Mouse (Mus musculus) MEL (cell line): ENCODE measurements at regions not wholly inside any gene's neighbourhood (a gene's known extent, or its start where the extent isn't known, plus 50 kb on each side); places are given as distances from the start of the nearest gene placed in this dataset.

ENCODE experiments used
- DNase-seq: peaks from one replicate; pipeline ENCODE4 v3.0.0; 2011; ENCODE audit warnings: low read depth, low spot score
- H3K27ac ChIP-seq: 2 replicates; pipeline ENCODE4 v1.5.1; 2012; ENCODE audit warnings: low read depth, mild to moderate bottlenecking, control low read depth, low read length, moderate library complexity; ENCODE audit not compliant: control insufficient read depth
- H3K27me3 ChIP-seq, 2 experiments: fragments of 150-350 bp in 1 of 2; sonication (generic) in 1 of 2; 2 replicates each; pipeline ENCODE4 v1.6.1; 2012; ENCODE audit warnings: low read length in 2 of 2, mild to moderate bottlenecking in 2 of 2, improper control_type of control experiment in 1 of 2, moderate library complexity in 1 of 2; ENCODE audit not compliant: insufficient read depth in 2 of 2, control insufficient read depth in 1 of 2
- H3K36me3 ChIP-seq, 2 experiments: 2 replicates each; pipeline ENCODE4 v1.6.1; 2012 to 2014; ENCODE audit warnings: low read length in 2 of 2, improper control_type of control experiment in 1 of 2, inconsistent platforms in 1 of 2, mild to moderate bottlenecking in 1 of 2; ENCODE audit not compliant: insufficient read depth in 2 of 2, control insufficient read depth in 1 of 2
- H3K4me1 ChIP-seq, 2 experiments: fragments of 150-350 bp in 1 of 2; sonication (generic) in 1 of 2; 2 replicates each; pipeline ENCODE4 v1.6.1; 2012; ENCODE audit warnings: low read length in 2 of 2, improper control_type of control experiment in 1 of 2, mild to moderate bottlenecking in 1 of 2; ENCODE audit not compliant: insufficient read depth in 2 of 2, control insufficient read depth in 1 of 2
- H3K4me3 ChIP-seq, 2 experiments: fragments of 150-350 bp in 1 of 2; sonication (generic) in 1 of 2; 2 replicates each; pipeline ENCODE4 v1.5.1; 2012; ENCODE audit warnings: low read depth in 2 of 2, low read length in 2 of 2, mild to moderate bottlenecking in 2 of 2, moderate library complexity in 2 of 2, control low read depth in 1 of 2, improper control_type of control experiment in 1 of 2; ENCODE audit not compliant: control insufficient read depth in 1 of 2, insufficient read depth in 1 of 2
- H3K79me2 ChIP-seq: 2 replicates; pipeline ENCODE4 v1.6.1; 2012; ENCODE audit warnings: mild to moderate bottlenecking, low read length, moderate library complexity; ENCODE audit not compliant: control insufficient read depth, poor library complexity, insufficient read depth
- H3K9ac ChIP-seq: 2 replicates; pipeline ENCODE4 v1.6.1; 2012; ENCODE audit warnings: low read depth, mild to moderate bottlenecking, control low read depth, low read length, moderate library complexity; ENCODE audit not compliant: control insufficient read depth, poor library complexity, severe bottlenecking
- H3K9me3 ChIP-seq: fragments of 150-350 bp; sonication (generic); replicated peaks from 2 replicates; pipeline ENCODE4 v1.6.1; 2012; ENCODE audit warnings: mild to moderate bottlenecking, low read length, improper control_type of control experiment, moderate library complexity; ENCODE audit not compliant: insufficient read depth
- BHLHE40 ChIP-seq: IDR thresholded peaks from 2 replicates; pipeline ENCODE4 v1.6.1; 2012; ENCODE audit warnings: low read depth, mild to moderate bottlenecking, inconsistent platforms, low read length, improper control_type of control experiment, borderline replicate concordance
- EP300 ChIP-seq, 2 experiments: IDR thresholded peaks; 2 replicates each; pipeline ENCODE4 v1.6.1; 2011; ENCODE audit warnings: improper control_type of control experiment in 2 of 2, low read length in 2 of 2, low read depth in 1 of 2, mild to moderate bottlenecking in 1 of 2
- GABPA ChIP-seq: IDR thresholded peaks from 2 replicates; pipeline ENCODE4 v1.6.1; 2012; ENCODE audit warnings: low read depth, mild to moderate bottlenecking, inconsistent platforms, low read length, improper control_type of control experiment, moderate library complexity
- JUND ChIP-seq: IDR thresholded peaks from 2 replicates; pipeline ENCODE4 v1.6.1; 2011; ENCODE audit warnings: low read depth, mild to moderate bottlenecking, improper control_type of control experiment, low read length
- KAT2A ChIP-seq: conservative IDR thresholded peaks from 2 replicates; pipeline ENCODE4 v1.6.1; 2012; ENCODE audit warnings: low read depth, low read length, improper control_type of control experiment, inconsistent platforms
- MAFK ChIP-seq: IDR thresholded peaks from 2 replicates; pipeline ENCODE4 v1.6.1; 2011; ENCODE audit warnings: low read depth, mild to moderate bottlenecking, low read length, improper control_type of control experiment, borderline replicate concordance
- MAX ChIP-seq: IDR thresholded peaks from 2 replicates; pipeline ENCODE4 v1.6.1; 2011; ENCODE audit warnings: low read length, improper control_type of control experiment
- MAZ ChIP-seq: IDR thresholded peaks from 2 replicates; pipeline ENCODE4 v1.6.1; 2012; ENCODE audit warnings: low read depth, mild to moderate bottlenecking, inconsistent platforms, low read length, improper control_type of control experiment
- MEF2A ChIP-seq: IDR thresholded peaks from 2 replicates; pipeline ENCODE4 v1.6.1; 2014; ENCODE audit warnings: low read depth, mild to moderate bottlenecking, inconsistent platforms, low read length, improper control_type of control experiment; ENCODE audit not compliant: poor library complexity, insufficient replicate concordance, severe bottlenecking; ENCODE audit errors: extremely low read depth
- MYB ChIP-seq: IDR thresholded peaks from 2 replicates; pipeline ENCODE4 v1.6.1; 2011; ENCODE audit warnings: mild to moderate bottlenecking, low read depth, low read length, improper control_type of control experiment
- MYC ChIP-seq: IDR thresholded peaks from 2 replicates; pipeline ENCODE4 v1.6.1; 2011; ENCODE audit warnings: low read depth, mild to moderate bottlenecking, low read length, improper control_type of control experiment, moderate library complexity
- NELFE ChIP-seq: IDR thresholded peaks from 2 replicates; pipeline ENCODE4 v1.6.1; 2011; ENCODE audit warnings: low read depth, low read length, improper control_type of control experiment
- NRF1 ChIP-seq: IDR thresholded peaks from 2 replicates; pipeline ENCODE4 v1.6.1; 2014; ENCODE audit warnings: low read depth, mild to moderate bottlenecking, inconsistent platforms, low read length, improper control_type of control experiment, moderate library complexity; ENCODE audit not compliant: poor library complexity, insufficient read depth, severe bottlenecking
- POLR2A ChIP-seq, 2 experiments: IDR thresholded peaks; 2 replicates each; pipeline ENCODE4 v1.6.1; 2011 to 2012; ENCODE audit warnings: low read length in 2 of 2, mild to moderate bottlenecking in 2 of 2, control low read depth in 1 of 2, improper control_type of control experiment in 1 of 2, low read depth in 1 of 2, moderate library complexity in 1 of 2; ENCODE audit not compliant: control insufficient read depth in 1 of 2, insufficient read depth in 1 of 2, poor library complexity in 1 of 2
- TAL1 ChIP-seq: IDR thresholded peaks from 2 replicates; pipeline ENCODE4 v1.6.1; 2012; ENCODE audit warnings: mild to moderate bottlenecking, inconsistent platforms, low read length, moderate library complexity, mixed read lengths
- TBP ChIP-seq: IDR thresholded peaks from 2 replicates; pipeline ENCODE4 v1.8.0; 2011; ENCODE audit warnings: low read depth, low read length, improper control_type of control experiment
- TCF12 ChIP-seq: IDR thresholded peaks from 2 replicates; pipeline ENCODE4 v1.6.1; 2014; ENCODE audit warnings: low read depth, mild to moderate bottlenecking, inconsistent platforms, low read length, improper control_type of control experiment, moderate library complexity
- UBTF ChIP-seq: IDR thresholded peaks from 2 replicates; pipeline ENCODE4 v1.6.1; 2012; ENCODE audit warnings: low read depth, mild to moderate bottlenecking, inconsistent platforms, low read length, improper control_type of control experiment, moderate library complexity, borderline replicate concordance; ENCODE audit not compliant: insufficient read depth
- USF1 ChIP-seq: IDR thresholded peaks from 2 replicates; pipeline ENCODE4 v1.6.1; 2014; ENCODE audit warnings: low read depth, mild to moderate bottlenecking, inconsistent platforms, low read length, improper control_type of control experiment, moderate library complexity
- ZC3H11A ChIP-seq: IDR thresholded peaks from 2 replicates; pipeline ENCODE4 v1.6.1; 2012; ENCODE audit warnings: low read depth, mild to moderate bottlenecking, inconsistent platforms, low read length, improper control_type of control experiment
- ZMIZ1 ChIP-seq: IDR thresholded peaks from 2 replicates; pipeline ENCODE4 v1.6.1; 2012; ENCODE audit warnings: low read depth, mild to moderate bottlenecking, inconsistent platforms, low read length, improper control_type of control experiment, moderate library complexity
- ZNF384 ChIP-seq: IDR thresholded peaks from 2 replicates; pipeline ENCODE4 v1.6.1; 2012; ENCODE audit warnings: low read depth, mild to moderate bottlenecking, inconsistent platforms, low read length, improper control_type of control experiment

GRCm38 (mm10) chr7:76164191-76164590 lies 65.5 kb upstream of the Agbl1 start:
- Histone ChIP-seq H3K27ac (no peak overlapping the region), H3K9me3 (no peaks in the 10 kb centered on the region), H3K36me3 (no peaks in the 10 kb centered on the region), H3K4me1 (no peaks in the 10 kb centered on the region), H3K79me2 (no peaks in the 10 kb centered on the region), H3K4me3 (no peak overlapping the region), H3K27me3 (no peaks in the 10 kb centered on the region), H3K9ac (no peak overlapping the region)
- DNase-seq: no peak
- TF ChIP-seq USF1 (no peak), EP300 (IDR thresholded peaks at IDR 0.05; ENCODE audit: low read depth in 1 of 2, low read length in 2 of 2) (no peak), ZC3H11A (no peak), UBTF (no peak), ZNF384 (no peak), ZMIZ1 (no peak), NELFE (no peak), TAL1 (no peak), JUND (no peak), NRF1 (no peak), TCF12 (no peak), MAZ (no peak), MAX (no peak), POLR2A (IDR thresholded peaks at IDR 0.05; ENCODE audit: control insufficient read depth in 1 of 2, insufficient read depth in 1 of 2, low read depth in 1 of 2, low read length in 2 of 2, poor library complexity in 1 of 2) (no peak), MAFK (no peak), MYC (no peak), GABPA (no peak), MEF2A (no peak), TBP (no peak)

- H3K36me3 ChIP-seq: no peaks in the 10 kb centered on the region
- no peaks in the 10 kb centered on the region for H3K9me3 ChIP-seq
- no peaks in the 10 kb centered on the region for H3K27me3 ChIP-seq
- no peak overlapping the region for H3K4me3 ChIP-seq
- TF ChIP-seq KAT2A: no peak
- TF ChIP-seq MEF2A: no peak
- no peak for TF ChIP-seq BHLHE40
- no peak for TF ChIP-seq MYB
- DNase-seq: no peak
- no peaks in the 10 kb centered on the region for H3K79me2 ChIP-seq
- H3K27ac ChIP-seq: no peak overlapping the region
- H3K4me1 ChIP-seq: no peaks in the 10 kb centered on the region
- H3K9ac ChIP-seq: no peak overlapping the region
These were observed 64.7 kb upstream of the Agbl1 start for GRCm38 (mm10) chr7:76164735-76165630.
